Mouse (Mus musculus): ENCODE data around the gene Hmgb3. TPM values are rescaled to one million over a fixed set of nuclear protein-coding genes. Genes with fewer than 3 reads are reported as not detected.
"Not testable (repeated sequence)": the region's sequence is repeated elsewhere in the genome, so short reads cannot be mapped to it uniquely, and the experiment has no call there.

Hmgb3 gene
- polyA plus RNA-seq (2015; fragmentation: Nextera tagmentation; extraction: Ambion mirVana): 292 and 348 TPM in 2 replicates

GRCm38 (mm10) chrX:71555415-71556114 lies at the start of gene Hmgb3:
Hmgb3 (plus strand) TSS chrX:71555918.
- peak within 1 kb of the TSS; percentile 93 for H3K9ac ChIP-seq
- peak within 1 kb of the TSS; percentile 94 for H3K27ac ChIP-seq
- peak within 1 kb of the TSS; percentile 81 for H3K4me3 ChIP-seq (replicated peaks)
- WGBS (ENCODE audit: insufficient replicate concordance): 18% methylated on average over 59 of the region's 59 CpGs
- peaks cover 4% of the 10 kb centered on the region; the same call in 1 of the 2 replicates for H3K9me3 ChIP-seq (replicated peaks)
- DNase-seq (peak; percentile 87), ATAC-seq (ENCODE audit: low read depth) (peak; percentile 95)
- 0 out of 2 replicates have a peak, but pooled peaks cover 5% of the 10 kb centered on the region for H3K27me3 ChIP-seq
- H3K36me3 ChIP-seq: peaks cover 14% of the 10 kb centered on the region
- H3K4me1 ChIP-seq (replicated peaks): peaks cover 15% of the 10 kb centered on the region
- H3K4me2 ChIP-seq: peak within 1 kb of the TSS; percentile 85

GRCm38 (mm10) chrX:71506591-71506990 lies 49.1 kb upstream of the Hmgb3 start:
- H3K4me1 ChIP-seq (replicated peaks); H3K27ac ChIP-seq; H3K4me3 ChIP-seq (replicated peaks); H3K9me3 ChIP-seq (replicated peaks); H3K9ac ChIP-seq; ATAC-seq (ENCODE audit: low read depth); DNase-seq; H3K4me2 ChIP-seq; H3K27me3 ChIP-seq; H3K36me3 ChIP-seq: not testable (repeated sequence)
- WGBS (ENCODE audit: insufficient replicate concordance): 72% methylated on average over 4 of the region's 4 CpGs

GRCm38 (mm10) chrX:71519252-71519651 lies 36.5 kb upstream of the Hmgb3 start:
- WGBS (ENCODE audit: insufficient replicate concordance): 37% methylated on average over 4 of the region's 4 CpGs
- Histone ChIP-seq H3K27me3 (no peaks in the 10 kb centered on the region), H3K27ac (no peak overlapping the region; the same call in 1 of the 2 replicates), H3K4me3 (replicated peaks) (no peak overlapping the region), H3K4me2 (no peak overlapping the region), H3K4me1 (replicated peaks) (peaks cover 25% of the 10 kb centered on the region), H3K36me3 (no peaks in the 10 kb centered on the region), H3K9me3 (replicated peaks) (no peaks in the 10 kb centered on the region), H3K9ac (no peak overlapping the region)
- ATAC-seq (ENCODE audit: low read depth): peak; percentile 87
- DNase-seq: no peak

- peaks cover 56% of the 10 kb centered on the region for H3K4me1 ChIP-seq (replicated peaks)
- no peaks in the 10 kb centered on the region for H3K9me3 ChIP-seq (replicated peaks)
- peak; percentile 62 for ATAC-seq (ENCODE audit: low read depth)
- WGBS (ENCODE audit: insufficient replicate concordance): 72% methylated on average over 3 of the region's 3 CpGs
- no peak for DNase-seq
- no peaks in the 10 kb centered on the region for H3K36me3 ChIP-seq
- H3K27ac ChIP-seq: no peak overlapping the region
- no peak overlapping the region for H3K4me2 ChIP-seq
- no peak overlapping the region for H3K4me3 ChIP-seq (replicated peaks)
- H3K27me3 ChIP-seq: no peaks in the 10 kb centered on the region
- no peak overlapping the region for H3K9ac ChIP-seq
Measured at GRCm38 (mm10) chrX:71522889-71523288, 32.8 kb upstream of the Hmgb3 start.

GRCm38 (mm10) chrX:71524310-71524709 lies 31.4 kb upstream of the Hmgb3 start:
- Histone ChIP-seq H3K36me3 (no peaks in the 10 kb centered on the region), H3K4me1 (replicated peaks) (peaks cover 51% of the 10 kb centered on the region), H3K4me2 (no peak overlapping the region), H3K4me3 (replicated peaks) (no peak overlapping the region), H3K27ac (peak overlapping the region; percentile 13; the same call in 1 of the 2 replicates), H3K9me3 (replicated peaks) (no peaks in the 10 kb centered on the region), H3K27me3 (no peaks in the 10 kb centered on the region), H3K9ac (no peak overlapping the region)
- DNase-seq (peak; percentile 31), ATAC-seq (ENCODE audit: low read depth) (peak; percentile 78)
- 22% methylated on average over 2 of the region's 2 CpGs for WGBS (ENCODE audit: insufficient replicate concordance)

GRCm38 (mm10) chrX:71525593-71526299 lies 30.0 kb upstream of the Hmgb3 start:
- 21% methylated on average over 3 of the region's 3 CpGs for WGBS (ENCODE audit: insufficient replicate concordance)
- peaks cover 47% of the 10 kb centered on the region for H3K4me1 ChIP-seq (replicated peaks)
- H3K4me3 ChIP-seq (replicated peaks): no peak overlapping the region
- DNase-seq (no peak), ATAC-seq (ENCODE audit: low read depth) (peak; percentile 56)
- H3K36me3 ChIP-seq: no peaks in the 10 kb centered on the region
- no peaks in the 10 kb centered on the region for H3K9me3 ChIP-seq (replicated peaks)
- H3K9ac ChIP-seq: no peak overlapping the region
- no peak overlapping the region for H3K4me2 ChIP-seq
- H3K27me3 ChIP-seq: no peaks in the 10 kb centered on the region
- H3K27ac ChIP-seq: peak overlapping the region; percentile 78

- no peaks in the 10 kb centered on the region for H3K36me3 ChIP-seq
- no peak overlapping the region for H3K4me2 ChIP-seq
- no peaks in the 10 kb centered on the region for H3K27me3 ChIP-seq
- DNase-seq (no peak), ATAC-seq (ENCODE audit: low read depth) (no peak)
- H3K4me1 ChIP-seq (replicated peaks): peaks cover 43% of the 10 kb centered on the region
- H3K9me3 ChIP-seq (replicated peaks): no peaks in the 10 kb centered on the region
- no peak overlapping the region for H3K4me3 ChIP-seq (replicated peaks)
- H3K9ac ChIP-seq: no peak overlapping the region
- H3K27ac ChIP-seq: no peak overlapping the region
- 80% methylated on average over 1 of the region's 1 CpGs for WGBS (ENCODE audit: insufficient replicate concordance)
Measured at GRCm38 (mm10) chrX:71527461-71527860, 28.3 kb upstream of the Hmgb3 start.

- Histone ChIP-seq H3K27me3 (no peaks in the 10 kb centered on the region), H3K36me3 (no peaks in the 10 kb centered on the region), H3K9me3 (replicated peaks) (no peaks in the 10 kb centered on the region), H3K27ac (no peak overlapping the region), H3K4me2 (no peak overlapping the region), H3K4me1 (replicated peaks) (peaks cover 39% of the 10 kb centered on the region), H3K4me3 (replicated peaks) (no peak overlapping the region), H3K9ac (no peak overlapping the region)
- no peak for ATAC-seq (ENCODE audit: low read depth)
- no peak for DNase-seq
- 72% methylated on average over 3 of the region's 3 CpGs for WGBS (ENCODE audit: insufficient replicate concordance)
Measured at GRCm38 (mm10) chrX:71528150-71528549, 27.6 kb upstream of the Hmgb3 start.

GRCm38 (mm10) chrX:71528646-71529045 lies 27.1 kb upstream of the Hmgb3 start:
- Histone ChIP-seq H3K9ac (no peak overlapping the region), H3K36me3 (no peaks in the 10 kb centered on the region), H3K4me2 (no peak overlapping the region), H3K9me3 (replicated peaks) (no peaks in the 10 kb centered on the region), H3K27me3 (no peaks in the 10 kb centered on the region), H3K4me3 (replicated peaks) (no peak overlapping the region), H3K27ac (no peak overlapping the region), H3K4me1 (replicated peaks) (peaks cover 39% of the 10 kb centered on the region)
- WGBS (ENCODE audit: insufficient replicate concordance): 61% methylated on average over 6 of the region's 6 CpGs
- DNase-seq (no peak), ATAC-seq (ENCODE audit: low read depth) (no peak)

- H3K36me3 ChIP-seq: no peaks in the 10 kb centered on the region
- no peak overlapping the region for H3K27ac ChIP-seq
- peaks cover 5% of the 10 kb centered on the region; the same call in 1 of the 2 replicates for H3K4me1 ChIP-seq (replicated peaks)
- ATAC-seq (ENCODE audit: low read depth): no peak
- H3K27me3 ChIP-seq: no peaks in the 10 kb centered on the region
- no peak overlapping the region for H3K9ac ChIP-seq
- 58% methylated on average over 3 of the region's 3 CpGs for WGBS (ENCODE audit: insufficient replicate concordance)
- no peaks in the 10 kb centered on the region for H3K9me3 ChIP-seq (replicated peaks)
- no peak overlapping the region for H3K4me3 ChIP-seq (replicated peaks)
- H3K4me2 ChIP-seq: no peak overlapping the region
- no peak for DNase-seq
Measured at GRCm38 (mm10) chrX:71532635-71533034, 23.1 kb upstream of the Hmgb3 start.

- ATAC-seq (ENCODE audit: low read depth) (no peak), DNase-seq (no peak)
- 56% methylated on average over 5 of the region's 5 CpGs for WGBS (ENCODE audit: insufficient replicate concordance)
- Histone ChIP-seq H3K27ac (no peak overlapping the region), H3K4me2 (no peak overlapping the region), H3K36me3 (no peaks in the 10 kb centered on the region), H3K9ac (no peak overlapping the region), H3K4me3 (replicated peaks) (no peak overlapping the region), H3K27me3 (no peaks in the 10 kb centered on the region), H3K4me1 (replicated peaks) (no peaks in the 10 kb centered on the region), H3K9me3 (replicated peaks) (no peaks in the 10 kb centered on the region)
Measured at GRCm38 (mm10) chrX:71534102-71534501, 21.6 kb upstream of the Hmgb3 start.

Data from liver, embryonic 13.5 days (tissue).